Mouse (Mus musculus) urinary bladder, postnatal 25 days (tissue): ENCODE measurements around the gene Zdhhc5.
"Not testable (repeated sequence)": the region's sequence is repeated elsewhere in the genome, so short reads cannot be mapped to it uniquely, and the experiment has no call there.

ENCODE experiments used
- DNase-seq: peaks from one replicate; pipeline ENCODE4 v3.0.0; 2022; ENCODE audit warnings: low spot score

Gene Zdhhc5

DNA sequence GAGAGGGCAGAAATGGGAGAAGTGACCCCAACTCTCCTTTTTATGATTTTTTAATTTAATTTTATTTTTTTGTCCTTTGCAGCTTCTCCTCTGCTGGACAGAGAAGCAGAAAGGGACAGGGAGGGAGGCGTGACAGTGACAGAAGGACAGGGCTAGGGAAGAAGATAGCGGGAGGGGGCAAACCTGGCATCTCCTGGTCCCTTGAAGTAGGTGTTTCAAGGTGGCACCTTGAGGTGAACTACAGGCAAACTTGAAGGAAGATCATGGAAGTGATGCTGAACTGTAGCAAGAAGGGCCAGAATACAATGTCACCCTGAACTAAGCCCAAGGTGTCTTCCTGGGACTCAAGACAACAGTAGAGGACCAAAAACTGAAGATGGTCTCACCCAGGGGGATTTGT lies 19.9 kb upstream of the Zdhhc5 start:
- no peak for DNase-seq

DNA sequence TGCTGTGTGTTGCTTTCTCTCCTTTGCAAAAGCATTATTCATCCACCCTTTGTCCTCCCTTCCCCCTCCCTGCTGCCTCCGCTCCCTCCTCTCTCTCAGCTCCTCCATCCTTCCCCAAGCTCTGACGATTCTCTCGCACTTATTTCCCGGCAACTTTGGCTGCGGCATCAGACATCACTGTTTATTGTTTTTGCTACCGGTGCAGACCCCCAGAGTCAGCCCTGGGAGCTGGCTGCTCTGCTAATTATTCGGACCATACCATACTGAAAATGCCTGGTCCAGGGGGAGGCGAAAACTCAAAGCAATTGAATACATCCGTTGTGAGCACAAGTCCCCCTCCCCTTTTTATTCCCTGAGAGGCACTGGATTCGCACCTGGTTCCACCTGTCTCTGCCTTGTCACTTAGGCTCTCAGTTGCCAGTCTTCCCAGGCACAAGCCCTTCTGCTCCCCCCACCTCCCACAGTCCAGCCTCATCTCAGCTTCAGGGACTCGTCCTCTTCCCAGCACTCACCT lies 19.4 kb upstream of the Zdhhc5 start:
- DNase-seq, result no peak

DNA sequence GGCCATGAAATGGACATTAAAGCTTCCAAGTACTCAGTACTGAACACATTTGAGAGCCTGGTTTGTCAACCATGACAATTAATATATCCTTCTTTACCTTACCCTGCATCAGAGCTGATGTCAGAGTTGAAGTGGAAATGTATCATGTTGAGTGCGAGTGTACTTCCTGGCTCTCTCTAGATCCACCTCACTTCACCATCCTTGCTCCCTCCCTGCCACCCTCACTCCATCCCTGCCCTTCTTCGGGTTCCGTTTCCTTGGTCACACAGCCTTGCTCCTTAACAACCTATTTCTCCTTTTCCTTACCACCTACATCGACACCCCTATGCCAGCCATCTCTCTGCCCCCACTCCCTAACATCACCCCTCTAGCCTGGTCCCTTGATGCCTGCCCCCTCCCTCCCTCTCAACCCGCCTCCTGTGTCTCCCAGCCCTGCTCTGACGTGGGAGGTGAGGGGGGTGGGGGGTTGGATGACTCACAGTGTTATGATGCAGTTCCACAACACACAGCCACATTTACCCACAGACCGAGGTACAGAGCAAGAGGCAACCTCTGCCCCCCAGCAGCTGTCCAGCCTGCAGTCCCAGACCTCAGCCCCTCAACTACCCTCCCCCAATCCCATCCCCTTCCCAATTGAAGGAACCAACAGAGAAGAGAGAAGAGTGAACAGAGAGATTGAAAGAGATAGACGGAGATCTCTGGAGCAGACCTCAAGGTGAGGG lies 18.8 kb upstream of the Zdhhc5 start, which contains the start of gene Ypel4:
Ypel4 (plus strand) TSS at position 480 of the 722 bp plus-strand sequence.
- DNase-seq, result no peak

DNA sequence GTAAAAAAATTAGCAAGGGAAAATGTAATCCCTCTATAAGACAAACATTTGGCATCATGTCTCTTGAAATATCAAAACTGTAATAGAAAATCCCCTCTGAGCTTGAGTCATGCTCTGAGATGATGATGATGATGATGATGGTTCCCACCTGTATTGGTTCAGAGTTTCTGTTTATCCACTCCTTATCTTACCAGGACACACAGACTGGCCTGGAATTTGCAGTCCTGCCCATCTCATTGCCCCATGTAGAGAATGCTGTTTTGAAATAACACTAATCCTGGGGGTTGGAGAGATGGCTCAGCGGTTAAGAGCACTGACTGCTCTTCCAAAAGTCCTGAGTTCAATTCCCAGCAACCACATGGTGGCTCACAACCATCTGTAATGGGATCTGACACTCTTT lies 17.4 kb upstream of the Zdhhc5 start:
- no peak for DNase-seq

DNA sequence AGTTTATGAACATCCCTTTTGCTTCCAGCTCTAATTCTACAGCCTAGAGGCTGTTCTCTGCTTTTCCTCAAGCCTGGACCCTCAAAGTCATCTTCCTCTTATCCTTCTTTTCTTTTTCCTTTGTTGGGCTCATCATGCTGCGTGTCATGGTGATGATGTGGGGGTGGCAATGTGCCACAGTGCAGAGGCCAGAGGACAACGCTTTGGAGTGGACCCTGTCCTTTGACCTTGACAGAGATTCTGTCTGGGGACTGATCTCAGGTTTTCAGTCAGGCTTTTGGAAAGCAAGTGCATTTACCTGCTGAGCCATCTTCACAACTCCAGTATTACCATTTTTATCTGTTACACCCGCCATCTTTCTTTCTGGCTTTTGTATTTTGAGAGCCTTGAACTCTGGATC lies 16.2 kb upstream of the Zdhhc5 start:
- no peak for DNase-seq

DNA sequence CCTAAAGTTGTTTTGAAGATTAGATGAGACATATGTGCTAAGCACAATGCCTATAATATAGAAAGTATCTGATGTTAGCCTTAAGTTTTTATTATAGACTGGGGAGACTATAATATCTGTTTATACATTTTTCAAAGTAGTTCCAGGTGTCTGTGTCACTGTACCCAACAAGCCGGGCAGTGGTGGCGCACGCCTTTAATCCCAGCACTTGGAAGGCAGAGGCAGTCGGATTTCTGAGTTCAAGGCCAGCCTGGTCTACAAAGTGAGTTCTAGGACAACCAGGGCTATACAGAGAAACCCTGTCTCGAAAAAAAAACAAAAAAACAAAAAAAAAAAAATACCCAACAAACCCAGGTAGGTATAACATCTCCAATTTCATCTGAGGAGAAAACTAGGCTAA lies 13.2 kb upstream of the Zdhhc5 start:
- not testable (repeated sequence) for DNase-seq

DNA sequence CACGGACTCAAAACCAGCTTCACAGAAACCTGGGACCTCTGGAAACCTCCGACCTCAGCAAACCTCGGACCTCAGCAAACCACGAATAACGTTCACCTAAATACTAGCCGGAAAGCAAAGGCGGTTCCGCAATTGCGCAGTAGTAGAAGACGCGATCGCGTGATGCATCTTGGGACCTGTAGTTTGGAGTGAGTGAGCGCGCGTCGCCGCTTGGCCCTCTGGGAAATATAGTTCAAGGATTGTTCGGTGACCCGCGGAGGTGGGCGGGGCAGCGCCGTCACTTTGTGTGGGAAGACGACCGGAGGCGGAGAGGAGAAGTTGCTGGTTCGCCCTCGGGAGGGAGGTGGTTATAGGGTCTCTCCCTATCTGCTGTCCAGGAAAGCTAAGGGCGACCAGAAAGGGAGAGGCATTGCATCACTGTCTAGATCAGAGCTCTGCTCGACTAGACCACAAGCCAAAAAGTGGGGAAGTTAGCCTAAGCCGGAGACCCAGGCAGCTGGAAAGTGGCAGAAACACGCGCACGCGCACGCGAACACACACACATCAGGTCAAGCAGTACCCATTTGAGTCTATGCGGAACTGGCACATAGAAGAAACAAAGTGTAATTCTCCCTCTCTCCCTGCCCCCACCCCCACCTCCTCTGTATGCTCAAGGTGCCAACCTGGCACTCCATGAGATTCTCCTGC lies 12.3 kb upstream of the Zdhhc5 start, which contains the start of gene Clp1:
Clp1 (minus strand) TSS at position 179 of the 687 bp plus-strand sequence.
- DNase-seq, result peak; percentile 90

DNA sequence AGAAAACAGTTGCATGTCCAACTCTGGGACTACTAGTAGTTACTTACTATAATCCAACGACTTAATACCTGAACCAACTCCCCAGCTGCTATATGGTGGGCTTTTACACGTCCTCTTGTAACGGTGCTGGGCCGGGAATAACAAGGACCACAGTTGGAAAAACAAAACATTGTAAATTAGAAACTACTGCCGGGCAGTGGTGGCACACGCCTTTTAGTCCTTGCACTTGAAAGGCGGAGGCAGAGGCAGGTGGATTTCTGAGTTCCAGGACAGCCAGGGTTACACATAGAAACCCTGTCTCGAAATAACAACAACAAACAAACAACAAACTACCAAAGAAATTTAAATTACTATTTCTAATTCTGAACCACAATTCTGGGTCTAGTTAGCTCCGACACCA lies 11.7 kb upstream of the Zdhhc5 start:
- no peak for DNase-seq

DNA sequence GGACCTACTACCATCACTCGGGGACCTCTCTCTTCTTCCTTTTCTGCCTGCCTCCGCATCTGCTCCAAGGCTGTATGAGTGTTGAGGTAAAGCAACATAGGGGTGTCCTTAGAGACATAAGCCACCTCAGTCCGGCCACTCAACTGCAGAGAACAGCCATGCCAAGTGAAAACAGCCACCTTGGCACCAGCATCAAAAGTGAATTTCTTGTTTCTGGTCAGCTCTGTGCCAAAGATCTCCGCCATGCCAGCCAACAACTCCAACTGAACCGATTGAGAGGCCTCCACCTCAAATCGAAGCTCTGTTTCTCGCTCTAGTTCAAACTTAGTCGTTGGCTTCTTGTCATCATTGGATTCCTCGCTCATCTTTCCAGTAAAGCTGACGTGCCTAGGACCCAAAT lies 10.8 kb upstream of the Zdhhc5 start:
- DNase-seq, result no peak

DNA sequence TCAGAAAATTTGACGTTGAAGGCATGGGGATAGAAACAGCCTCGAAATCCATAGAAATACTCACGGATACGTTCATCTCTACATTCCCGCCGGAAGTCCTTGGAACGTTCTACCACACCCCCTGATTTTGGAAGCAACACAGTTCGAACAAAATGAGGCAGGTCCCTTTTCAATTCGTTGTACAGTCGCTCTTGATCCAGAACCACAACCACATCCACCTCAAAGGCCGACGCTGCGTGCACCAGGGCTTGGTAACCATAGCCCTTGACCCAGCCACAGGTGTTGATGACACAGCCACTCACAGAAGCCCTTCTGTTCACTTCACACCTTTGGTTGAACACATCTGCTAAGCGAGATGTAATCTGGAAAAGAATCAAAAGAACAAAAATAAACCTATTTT lies 8.9 kb upstream of the Zdhhc5 start:
- no peak for DNase-seq

DNA sequence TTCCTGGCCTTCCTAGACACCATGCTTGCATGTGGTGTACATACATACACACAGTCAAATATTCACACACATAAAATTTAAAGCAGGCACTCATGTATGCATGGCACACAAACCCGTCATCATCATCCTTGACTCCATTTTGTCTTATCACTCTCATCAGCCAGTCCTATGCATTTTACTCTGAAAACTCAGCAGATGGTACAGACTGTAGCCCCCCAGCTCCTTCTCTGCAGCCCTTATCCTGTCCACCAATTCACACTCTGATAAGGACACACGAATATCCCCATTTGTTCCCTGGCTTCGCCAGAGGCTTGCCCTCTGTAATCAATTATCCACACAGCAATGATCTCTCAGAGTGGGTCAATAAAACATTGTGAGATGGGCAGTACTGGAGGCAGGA lies 6.2 kb upstream of the Zdhhc5 start:
- DNase-seq, result no peak

DNA sequence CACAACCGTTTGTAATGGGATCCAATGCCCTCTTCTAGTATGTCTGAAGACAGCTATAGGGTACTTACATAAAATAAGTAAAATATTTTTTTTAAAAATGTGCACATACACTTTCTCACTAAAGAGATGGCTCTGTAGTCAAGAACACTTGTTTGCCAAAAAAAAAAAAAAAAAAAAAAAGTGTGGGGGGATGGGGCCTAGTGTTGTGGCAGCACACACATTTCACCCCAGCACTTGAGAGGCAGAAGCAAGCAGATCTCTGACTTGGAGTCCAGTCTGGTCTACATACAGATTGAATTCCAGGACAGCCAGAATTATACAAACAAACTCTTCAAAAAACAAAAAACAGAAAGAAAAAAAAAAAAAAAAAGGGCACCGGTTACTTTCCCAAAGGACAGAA lies 5.7 kb upstream of the Zdhhc5 start:
- DNase-seq, result no peak

DNA sequence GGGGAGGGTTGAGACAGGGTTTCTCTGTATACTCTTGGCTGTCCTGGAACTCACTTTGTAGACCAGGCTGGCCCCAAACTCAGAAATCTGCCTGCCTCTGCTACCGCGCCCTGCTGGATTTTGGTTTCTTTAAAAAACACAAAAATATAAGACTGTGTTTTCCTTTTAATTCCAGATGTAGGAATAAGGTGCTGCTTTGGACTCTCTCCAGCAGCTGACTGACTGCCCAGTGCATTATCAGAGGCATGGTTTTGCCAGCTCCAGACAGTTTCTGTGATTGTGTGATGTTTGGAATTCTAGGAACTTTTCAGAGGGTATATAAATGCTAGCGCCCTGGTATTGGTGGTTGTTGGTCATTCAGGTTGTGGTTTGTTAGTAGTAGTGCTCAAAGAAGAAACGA lies 2.4 kb upstream of the Zdhhc5 start:
- DNase-seq, result no peak

DNA sequence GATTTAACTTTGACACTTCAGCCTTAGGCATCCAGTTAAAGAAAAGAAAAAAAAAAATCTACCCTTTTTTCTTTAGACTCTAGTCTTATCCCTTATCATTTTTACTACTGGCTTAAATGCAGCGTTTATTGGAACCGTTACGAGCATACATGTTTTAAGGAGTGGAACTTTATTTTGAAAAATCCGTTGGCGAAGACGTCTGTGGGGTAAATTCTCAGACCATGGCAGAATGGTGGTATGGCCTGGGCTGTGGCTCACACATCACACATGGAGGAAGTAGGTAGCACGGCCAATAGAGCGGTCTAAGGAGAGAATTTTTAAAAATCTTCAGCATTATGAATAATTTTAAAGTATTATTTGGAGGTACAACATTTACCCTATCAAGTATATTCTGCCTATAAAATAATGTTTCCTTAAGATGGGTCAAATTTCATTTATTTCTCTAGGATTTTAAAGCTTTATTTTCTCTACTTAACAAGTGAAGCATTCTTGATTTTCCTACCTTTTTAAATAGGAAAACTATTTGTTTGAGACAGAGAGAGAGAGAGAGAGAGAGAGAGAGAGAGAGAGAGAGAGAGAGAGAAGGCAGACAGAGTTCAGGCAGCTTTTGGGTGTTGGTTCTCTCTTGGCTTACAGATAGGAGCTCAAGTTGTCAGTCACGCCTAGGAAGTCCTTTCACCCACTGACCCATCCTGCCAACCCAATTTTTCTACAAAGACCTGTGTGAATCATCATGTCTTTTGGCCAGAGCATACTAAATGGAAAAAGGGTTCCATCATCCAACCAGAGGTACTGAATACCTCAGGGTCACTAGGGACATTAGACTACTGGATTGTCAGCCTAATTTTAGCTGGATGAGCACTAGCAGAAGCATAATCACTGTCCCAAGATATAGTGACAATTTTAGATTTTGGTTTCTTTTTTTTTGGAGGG lies 1.7 kb upstream of the Zdhhc5 start:
- DNase-seq, result no peak

DNA sequence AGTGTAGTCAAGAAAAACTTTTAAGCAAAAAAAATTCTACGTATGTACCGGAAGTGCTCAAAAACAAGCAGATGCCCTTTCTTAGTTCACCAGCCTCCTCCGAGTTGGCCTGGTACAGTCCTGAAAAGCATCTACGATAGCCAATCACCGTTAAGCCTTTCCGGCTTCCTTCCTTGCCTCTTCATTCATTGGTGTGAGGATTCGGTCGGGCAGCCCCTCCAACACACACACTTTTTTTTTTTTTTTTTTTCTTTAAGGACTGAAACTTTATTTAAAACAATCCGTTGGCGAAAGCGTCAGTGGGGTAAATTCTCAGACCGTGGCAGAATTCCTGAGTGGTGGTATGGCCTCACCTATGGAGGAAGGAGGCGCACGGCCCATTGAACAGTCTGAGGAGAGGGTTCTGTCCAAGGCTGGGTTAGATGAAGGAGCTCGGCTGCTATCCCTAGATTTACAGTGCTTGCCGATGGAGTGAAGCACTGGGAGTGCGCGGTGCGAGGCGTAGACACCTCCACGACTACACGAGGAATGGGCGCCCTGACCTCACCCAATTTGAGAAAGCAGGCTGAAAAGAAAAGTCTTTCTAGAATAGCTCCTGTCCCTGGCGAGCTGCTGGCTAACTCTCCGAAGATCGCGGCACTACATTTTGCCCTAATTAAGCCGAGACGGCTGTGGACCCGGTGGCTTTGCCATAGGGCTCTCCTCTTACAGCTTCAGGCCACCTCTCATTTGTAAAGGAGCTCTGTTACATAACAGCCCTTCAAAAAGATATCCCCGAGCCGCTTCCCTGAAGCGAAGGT lies 782 bp upstream of the Zdhhc5 start:
- peak; percentile 50 for DNase-seq

DNA sequence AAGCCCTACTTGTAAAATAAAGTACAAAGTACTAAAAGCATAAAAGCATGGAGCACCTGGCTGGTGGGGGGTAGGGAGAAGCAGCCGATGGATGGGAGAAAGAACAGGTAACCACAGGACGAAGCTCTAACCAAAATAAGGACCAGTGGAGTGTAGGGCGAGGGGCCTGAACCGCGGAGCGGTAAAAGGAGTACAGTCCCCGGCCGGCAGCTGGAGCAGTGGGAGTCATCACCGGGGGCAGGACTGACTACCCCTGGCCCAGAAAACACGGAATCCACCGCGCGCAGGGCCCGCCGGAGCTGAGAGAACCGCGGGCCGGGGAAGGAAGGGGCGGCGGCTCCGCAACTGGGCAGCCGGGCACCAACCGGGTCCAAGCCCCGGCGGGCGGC lies 564 bp downstream of the Zdhhc5 start:
- DNase-seq, result no peak

DNA sequence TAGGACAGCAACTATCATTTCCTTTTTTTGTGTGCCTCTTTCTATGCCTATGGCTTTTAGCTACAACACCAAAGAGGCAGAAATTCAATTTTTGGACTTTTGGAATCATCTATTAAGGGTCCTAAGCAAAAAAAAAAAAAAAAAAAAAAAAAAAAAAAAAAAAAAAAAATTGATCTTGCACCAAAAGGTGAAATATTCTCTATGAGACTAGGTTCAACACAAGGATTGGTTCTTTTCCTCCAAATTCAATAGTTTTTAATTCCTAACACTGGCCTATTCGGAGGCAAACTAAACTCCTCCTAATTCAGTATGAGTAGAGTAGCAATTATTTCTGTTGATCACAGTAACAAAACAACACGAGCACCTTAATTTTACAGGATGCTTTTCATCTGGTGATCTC lies 3.1 kb downstream of the Zdhhc5 start:
- no peak for DNase-seq

DNA sequence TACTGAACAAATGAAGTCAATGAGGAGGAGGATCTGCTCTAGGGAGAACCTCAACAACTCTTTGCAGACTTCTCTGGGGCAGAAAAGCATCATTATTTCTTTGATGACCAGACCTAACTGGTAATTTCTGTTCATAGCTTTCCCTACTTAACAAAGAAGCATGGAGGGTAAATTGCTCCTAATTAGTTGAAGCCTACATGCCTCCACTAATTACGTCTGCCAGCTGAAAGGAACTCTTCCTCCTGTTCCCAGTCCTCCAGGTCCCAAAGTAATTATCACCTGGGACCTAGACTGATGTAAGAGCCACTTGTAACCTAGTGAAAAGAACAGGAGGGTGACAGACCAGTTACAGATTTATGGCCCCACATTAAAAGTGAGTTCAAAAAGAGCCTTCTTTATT lies 7.5 kb downstream of the Zdhhc5 start:
- DNase-seq, result no peak

DNA sequence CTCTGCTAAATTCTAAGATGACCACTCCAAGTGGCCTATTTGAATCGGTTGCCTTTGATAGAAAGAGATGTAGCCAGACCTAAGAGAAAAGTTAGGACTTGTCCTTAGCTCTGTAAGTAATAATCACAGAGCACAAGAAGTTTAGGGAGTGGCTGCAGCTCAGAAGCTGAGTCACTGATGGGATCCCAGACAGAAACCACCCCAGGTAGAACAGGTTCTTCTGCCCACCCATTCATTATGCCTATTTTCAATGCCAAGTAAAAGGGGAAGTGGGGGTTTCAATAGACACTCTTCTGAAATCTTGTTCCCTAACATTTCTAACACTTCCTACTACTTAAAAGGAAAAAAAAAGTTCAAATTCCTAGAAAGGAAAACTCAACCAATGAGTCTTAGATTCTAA lies 9.7 kb downstream of the Zdhhc5 start:
- DNase-seq, result no peak

DNA sequence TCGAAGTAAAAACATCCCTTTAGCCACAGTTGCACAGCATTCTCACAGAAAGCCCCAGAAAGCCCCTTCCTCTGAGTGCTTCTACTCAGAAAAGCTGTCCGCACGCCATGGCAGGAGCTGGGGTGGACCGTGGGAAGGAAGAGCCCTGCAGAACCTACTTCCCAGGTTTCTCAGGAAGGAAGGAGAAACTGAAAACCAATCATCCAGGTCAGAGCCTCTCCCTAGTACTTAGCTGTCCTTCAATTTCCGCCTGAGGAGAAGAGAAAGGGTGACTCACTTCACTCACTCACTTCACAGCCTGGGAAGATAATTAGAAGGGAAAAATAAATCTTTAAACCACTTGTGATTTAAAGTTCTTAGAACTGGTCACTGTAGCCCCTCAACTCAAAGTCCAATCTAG lies 10.7 kb downstream of the Zdhhc5 start:
- DNase-seq, result no peak

DNA sequence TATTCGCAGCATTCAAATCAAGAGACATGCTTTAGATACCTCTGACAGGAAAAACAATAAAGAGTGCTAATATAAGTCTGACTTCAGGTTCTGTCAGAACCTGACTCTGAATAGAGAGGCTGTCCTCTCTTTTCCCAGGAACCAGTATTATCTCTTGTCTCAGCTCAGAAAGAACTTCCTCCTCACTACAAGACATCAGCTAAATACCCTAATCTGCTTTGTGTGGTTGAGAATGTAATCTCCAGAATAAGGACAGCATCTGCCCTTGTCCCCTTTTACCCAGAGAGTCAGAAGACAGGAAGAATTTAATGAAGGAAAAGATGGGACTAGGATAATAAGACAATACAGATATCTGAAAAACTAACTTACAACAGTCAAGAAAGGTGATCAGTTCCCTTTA lies 11.5 kb downstream of the Zdhhc5 start:
- DNase-seq, result no peak
